Mouse (Mus musculus) hematopoietic stem cell, adult 5-6 weeks (primary cell): ENCODE data around the gene Gemin2. TPM values are rescaled to one million over a fixed set of nuclear protein-coding genes. Genes with fewer than 3 reads are reported as not detected.
"Not testable (repeated sequence)": the region's sequence is repeated elsewhere in the genome, so short reads cannot be mapped to it uniquely, and the experiment has no call there.

ENCODE experiments used
- ATAC-seq, 2 experiments: fragments of 125-278 bp in 1 of 2; replicated peaks in 1 of 2; 2 replicates each; pipeline ENCODE4 v1.8.0; 2016 to 2017; ENCODE audit warnings: inconsistent platforms in 2 of 2, mild to moderate bottlenecking in 2 of 2, moderate number of reproducible peaks in 2 of 2, low read depth in 1 of 2, moderate TSS enrichment in 1 of 2; ENCODE audit not compliant: low FRiP score in 2 of 2, poor library complexity in 2 of 2, severe bottlenecking in 2 of 2, insufficient read depth in 1 of 2, low TSS enrichment in 1 of 2
- total RNA-seq: library from RNA; stranded (forward); fragments of 172-1452, 232-1000 nt; gene quantifications from 2 replicates; pipeline ENCODE4 v1.2.3, GENCODE M21; 2017

The Gemin2 gene
- total RNA-seq, 1 experiment from 2014 or later: 21.7 TPM

- no peak for ATAC-seq
Observed at GRCm38 (mm10) chr12:59053166-59053565, 40.0 kb downstream of the Gemin2 start.

GRCm38 (mm10) chr12:59053976-59054375 lies 40.8 kb downstream of the Gemin2 start:
- no peak for ATAC-seq

- ATAC-seq: no peak
Observed at GRCm38 (mm10) chr12:59055196-59055850, 42.1 kb downstream of the Gemin2 start.

- ATAC-seq: no peak
Observed at GRCm38 (mm10) chr12:59056222-59056621, 43.0 kb downstream of the Gemin2 start.

- not testable (repeated sequence) for ATAC-seq
Observed at GRCm38 (mm10) chr12:59058242-59058641, 45.0 kb downstream of the Gemin2 start.

- ATAC-seq: no peak
Observed at GRCm38 (mm10) chr12:59060322-59060721, 47.1 kb downstream of the Gemin2 start.

GRCm38 (mm10) chr12:59060993-59061595 lies 47.9 kb downstream of the Gemin2 start, which contains the start of gene Trappc6b:
Gene Trappc6b, minus strand, starts transcription at chr12:59061472.
- peak; percentile 93 to 94 for ATAC-seq

- no peak for ATAC-seq
Observed at GRCm38 (mm10) chr12:59064837-59065236, 51.6 kb downstream of the Gemin2 start.

- ATAC-seq: no peak
Observed at GRCm38 (mm10) chr12:59065776-59066175, 52.6 kb downstream of the Gemin2 start.

GRCm38 (mm10) chr12:59066448-59067077 lies 53.4 kb downstream of the Gemin2 start, which contains the start of gene Pnn:
Gene Pnn, plus strand, starts transcription at chr12:59066884.
- peak; percentile 100 for ATAC-seq

- ATAC-seq: no peak
Observed at GRCm38 (mm10) chr12:59067095-59067494, 53.9 kb downstream of the Gemin2 start.

- no peak for ATAC-seq
Observed at GRCm38 (mm10) chr12:59068791-59069190, 55.6 kb downstream of the Gemin2 start.

- ATAC-seq: no peak
Observed at GRCm38 (mm10) chr12:59072286-59072685, 59.1 kb downstream of the Gemin2 start.

GRCm38 (mm10) chr12:59074052-59074451 lies 60.9 kb downstream of the Gemin2 start:
- no peak for ATAC-seq

GRCm38 (mm10) chr12:59076996-59077395 lies 63.8 kb downstream of the Gemin2 start:
- no peak for ATAC-seq

- no peak for ATAC-seq
Observed at GRCm38 (mm10) chr12:59077883-59078282, 64.7 kb downstream of the Gemin2 start.
